Mouse (Mus musculus) hindbrain, embryonic 11.5 days (tissue): ENCODE measurements around the gene Eif3m. TPM values are rescaled to one million over a fixed set of nuclear protein-coding genes. Genes with fewer than 3 reads are reported as not detected.

ENCODE experiments used
- ATAC-seq: fragments of 200-750 bp; cut with Nextera tagmentation; 2 replicates; pipeline ENCODE4 v1.8.0; 2017; ENCODE audit warnings: mild to moderate bottlenecking, moderate TSS enrichment, moderate library complexity; ENCODE audit not compliant: low FRiP score
- DNase-seq: peaks from one replicate; pipeline ENCODE4 v3.0.0-alpha.2; 2015; ENCODE audit warnings: low spot score
- H3K27ac ChIP-seq: fragments of 300-500 bp; sonication (generic); 2 replicates; pipeline ENCODE4 v1.5.1; 2014; ENCODE audit warnings: mild to moderate bottlenecking, low read depth, low read length
- H3K27me3 ChIP-seq: fragments of 300-500 bp; sonication (generic); 2 replicates; pipeline ENCODE4 v1.6.1; 2014; ENCODE audit warnings: mild to moderate bottlenecking, low read length, moderate library complexity, mixed read lengths; ENCODE audit not compliant: control insufficient read depth, insufficient read depth
- H3K36me3 ChIP-seq: fragments of 300-500 bp; sonication (generic); 2 replicates; pipeline ENCODE4 v1.6.1; 2014; ENCODE audit warnings: mild to moderate bottlenecking, low read length, moderate library complexity, mixed read lengths; ENCODE audit not compliant: control insufficient read depth, insufficient read depth
- H3K4me1 ChIP-seq: fragments of 300-500 bp; sonication (generic); replicated peaks from 2 replicates; pipeline ENCODE4 v1.6.1; 2014; ENCODE audit warnings: low read length, mixed read lengths; ENCODE audit not compliant: control insufficient read depth, insufficient read depth
- H3K4me2 ChIP-seq: fragments of 300-500 bp; sonication (generic); replicated peaks from 2 replicates; pipeline ENCODE4 v1.6.1; 2014; ENCODE audit warnings: mild to moderate bottlenecking, low read depth, low read length
- H3K4me3 ChIP-seq: fragments of 300-500 bp; sonication (generic); 2 replicates; pipeline ENCODE4 v1.5.1; 2014; ENCODE audit warnings: low read depth, low read length
- H3K9ac ChIP-seq: fragments of 300-500 bp; sonication (generic); 2 replicates; pipeline ENCODE4 v1.6.1; 2014; ENCODE audit warnings: low read depth, low read length
- H3K9me3 ChIP-seq: fragments of 300-500 bp; sonication (generic); 2 replicates; pipeline ENCODE4 v1.6.1; 2016; ENCODE audit warnings: low read length; ENCODE audit not compliant: control insufficient read depth
- WGBS: fragments of 180-500 bp; shearing (Covaris S2); extraction: QIAGEN DNeasy Blood & Tissue Kit; methylation state at CpG from one replicate; pipeline ENCODE4 v1.1.7; 2014; 5-methylcytosine and 5-hydroxymethylcytosine counted together
- polyA plus RNA-seq: library from polyadenylated mRNA; unstranded; fragments of >200 nt; fragmentation: Nextera tagmentation; extraction: Ambion mirVana; gene quantifications from 2 replicates; pipeline ENCODE4 v1.2.1, GENCODE M21; 2014

Gene Eif3m
- polyA plus RNA-seq, 1 experiment from 2014 or later, result 305 TPM

- H3K9me3 ChIP-seq, result no peaks in the 10 kb centered on the region
- no peak for ATAC-seq
- WGBS, result 70% methylated on average over 3 of the region's 3 CpGs
- no peaks in the 10 kb centered on the region for H3K36me3 ChIP-seq
- no peaks in the 10 kb centered on the region for H3K4me1 ChIP-seq
- H3K4me3 ChIP-seq, result no peak overlapping the region
- no peak overlapping the region for H3K9ac ChIP-seq
- no peaks in the 10 kb centered on the region for H3K27me3 ChIP-seq
- H3K27ac ChIP-seq, result no peak overlapping the region
- no peak overlapping the region for H3K4me2 ChIP-seq
- no peak for DNase-seq
These were observed 31.1 kb downstream of the Eif3m start for GRCm38 (mm10) chr2:104985796-104986195.

- Histone ChIP-seq H3K27me3 (no peaks in the 10 kb centered on the region), H3K4me2 (no peak overlapping the region), H3K9me3 (no peaks in the 10 kb centered on the region), H3K4me1 (no peaks in the 10 kb centered on the region), H3K27ac (no peak overlapping the region), H3K4me3 (no peak overlapping the region), H3K9ac (no peak overlapping the region), H3K36me3 (no peaks in the 10 kb centered on the region)
- WGBS, result 6% methylated on average over 2 of the region's 2 CpGs
- ATAC-seq (no peak), DNase-seq (no peak)
These were observed 35.2 kb downstream of the Eif3m start for GRCm38 (mm10) chr2:104981712-104982111.

GRCm38 (mm10) chr2:104964492-104964891 is 52.4 kb downstream of the Eif3m start:
- Histone ChIP-seq H3K4me3 (no peak overlapping the region), H3K9ac (no peak overlapping the region), H3K27ac (no peak overlapping the region), H3K4me1 (no peaks in the 10 kb centered on the region), H3K27me3 (no peaks in the 10 kb centered on the region), H3K36me3 (no peaks in the 10 kb centered on the region), H3K4me2 (no peak overlapping the region), H3K9me3 (no peaks in the 10 kb centered on the region)
- ATAC-seq, result no peak
- WGBS, result 83% methylated on average over 1 of the region's 1 CpGs
- DNase-seq, result no peak

Other genes with a start within 250 kb of the Eif3m start
- 14.1 and 19.6 TPM in 2 replicates for gene Qser1, start 200.3 kb downstream of the Eif3m start, polyA plus RNA-seq
- 0.39 and 1.4 TPM in 2 replicates for gene Prrg4, start 167.2 kb downstream of the Eif3m start, polyA plus RNA-seq
- gene Ccdc73, start 149.3 kb downstream of the Eif3m start, polyA plus RNA-seq, result 5.8 and 7.6 TPM in 2 replicates
- not detected in 2 replicates for gene Gm11060, start 74.9 kb upstream of the Eif3m start, polyA plus RNA-seq
- 0.52 and 0.68 TPM in 2 replicates for gene Wt1, start 109.4 kb upstream of the Eif3m start, polyA plus RNA-seq
- gene Them7, start 207.2 kb upstream of the Eif3m start, polyA plus RNA-seq, result 0.15 and 0.17 TPM in 2 replicates